Mouse (Mus musculus) liver (tissue): ENCODE data around the gene Kifc3.
"Not testable (repeated sequence)": the region's sequence is repeated elsewhere in the genome, so short reads cannot be mapped to it uniquely, and the experiment has no call there.

ENCODE experiments used
- DNase-seq: peaks from one replicate; pipeline ENCODE4 v3.0.0-alpha.2; 2020; ENCODE audit warnings: mixed read lengths

The Kifc3 gene

GRCm38 (mm10) chr8:95202056-95202570 lies 499 bp downstream of the Kifc3 start:
- DNase-seq, result no peak

GRCm38 (mm10) chr8:95201491-95201890 lies 1.1 kb downstream of the Kifc3 start:
- DNase-seq, result no peak

GRCm38 (mm10) chr8:95200001-95200405 lies 2.6 kb downstream of the Kifc3 start:
- no peak for DNase-seq

GRCm38 (mm10) chr8:95195728-95196127 lies 6.9 kb downstream of the Kifc3 start:
- no peak for DNase-seq

- no peak for DNase-seq
Observed at GRCm38 (mm10) chr8:95191497-95192175, 11.0 kb downstream of the Kifc3 start.

- no peak for DNase-seq
Observed at GRCm38 (mm10) chr8:95187579-95187978, 15.0 kb downstream of the Kifc3 start.

GRCm38 (mm10) chr8:95185891-95186513 lies 16.6 kb downstream of the Kifc3 start:
- no peak for DNase-seq

GRCm38 (mm10) chr8:95185104-95185503 lies 17.5 kb downstream of the Kifc3 start:
- no peak for DNase-seq

- no peak for DNase-seq
Observed at GRCm38 (mm10) chr8:95184171-95184570, 18.4 kb downstream of the Kifc3 start.

- DNase-seq, result no peak
Observed at GRCm38 (mm10) chr8:95181850-95182249, 20.8 kb downstream of the Kifc3 start.

- DNase-seq, result no peak
Observed at GRCm38 (mm10) chr8:95178191-95178590, 24.4 kb downstream of the Kifc3 start.

GRCm38 (mm10) chr8:95176985-95177384 lies 25.6 kb downstream of the Kifc3 start:
- DNase-seq, result no peak

GRCm38 (mm10) chr8:95175808-95176207 lies 26.8 kb downstream of the Kifc3 start:
- no peak for DNase-seq

- no peak for DNase-seq
Observed at GRCm38 (mm10) chr8:95175306-95175705, 27.3 kb downstream of the Kifc3 start.

GRCm38 (mm10) chr8:95172433-95172832 lies 30.2 kb downstream of the Kifc3 start:
- no peak for DNase-seq

GRCm38 (mm10) chr8:95167726-95168125 lies 34.9 kb downstream of the Kifc3 start:
- no peak for DNase-seq

- DNase-seq, result no peak
Observed at GRCm38 (mm10) chr8:95166400-95166799, 36.2 kb downstream of the Kifc3 start.

- DNase-seq, result no peak
Observed at GRCm38 (mm10) chr8:95165923-95166322, 36.7 kb downstream of the Kifc3 start.

- DNase-seq, result no peak
Observed at GRCm38 (mm10) chr8:95164469-95164868, 38.1 kb downstream of the Kifc3 start.

- DNase-seq, result not testable (repeated sequence)
Observed at GRCm38 (mm10) chr8:95163969-95164368, 38.6 kb downstream of the Kifc3 start.

- no peak for DNase-seq
Observed at GRCm38 (mm10) chr8:95162785-95163184, 39.8 kb downstream of the Kifc3 start.

- DNase-seq, result no peak
Observed at GRCm38 (mm10) chr8:95159344-95159743, 43.3 kb downstream of the Kifc3 start.

- no peak for DNase-seq
Observed at GRCm38 (mm10) chr8:95158654-95159053, 44.0 kb downstream of the Kifc3 start.

GRCm38 (mm10) chr8:95157145-95157544 lies 45.5 kb downstream of the Kifc3 start:
- DNase-seq, result no peak
